Mouse (Mus musculus) midbrain, embryonic 11.5 days (tissue): ENCODE results near the gene A830031A19Rik. TPM values are rescaled to one million over a fixed set of nuclear protein-coding genes. Genes with fewer than 3 reads are reported as not detected.

Experiments
- ATAC-seq: fragments of 200-750 bp; cut with Nextera tagmentation; 2 replicates; pipeline ENCODE4 v1.8.0; 2017; ENCODE audit warnings: moderate TSS enrichment, moderate library complexity; ENCODE audit not compliant: low FRiP score
- DNase-seq: peaks from one replicate; pipeline ENCODE4 v3.0.0; 2015; ENCODE audit warnings: low spot score; ENCODE audit errors: missing footprints
- H3K27ac ChIP-seq: fragments of 300-500 bp; sonication (generic); 2 replicates; pipeline ENCODE4 v1.5.1; 2014; ENCODE audit warnings: low read depth, low read length
- H3K27me3 ChIP-seq: fragments of 300-500 bp; sonication (generic); 2 replicates; pipeline ENCODE4 v1.6.1; 2014; ENCODE audit warnings: mild to moderate bottlenecking, low read length, moderate library complexity, mixed read lengths; ENCODE audit not compliant: control insufficient read depth, insufficient read depth
- H3K36me3 ChIP-seq: fragments of 300-500 bp; sonication (generic); 2 replicates; pipeline ENCODE4 v1.6.1; 2014; ENCODE audit warnings: mild to moderate bottlenecking, low read length, moderate library complexity, mixed read lengths; ENCODE audit not compliant: control insufficient read depth, insufficient read depth
- H3K4me1 ChIP-seq: fragments of 300-500 bp; sonication (generic); 2 replicates; pipeline ENCODE4 v1.6.1; 2014; ENCODE audit warnings: low read length; ENCODE audit not compliant: control insufficient read depth, insufficient read depth
- H3K4me2 ChIP-seq: fragments of 300-500 bp; sonication (generic); 2 replicates; pipeline ENCODE4 v1.6.1; 2014; ENCODE audit warnings: mild to moderate bottlenecking, moderate library complexity
- H3K4me3 ChIP-seq: fragments of 300-500 bp; sonication (generic); 2 replicates; pipeline ENCODE4 v1.5.1; 2014; ENCODE audit warnings: low read depth, low read length
- H3K9ac ChIP-seq: fragments of 300-500 bp; sonication (generic); 2 replicates; pipeline ENCODE4 v1.6.1; 2014; ENCODE audit warnings: low read length
- H3K9me3 ChIP-seq: fragments of 300-500 bp; sonication (generic); 2 replicates; pipeline ENCODE4 v1.6.1; 2016; ENCODE audit warnings: low read length; ENCODE audit not compliant: control insufficient read depth
- WGBS: fragments of 180-500 bp; shearing (Covaris S2); extraction: QIAGEN DNeasy Blood & Tissue Kit; methylation state at CpG from one replicate; pipeline ENCODE4 v1.1.7; 2014; 5-methylcytosine and 5-hydroxymethylcytosine counted together
- polyA plus RNA-seq: library from polyadenylated mRNA; unstranded; fragments of >200 nt; fragmentation: Nextera tagmentation; extraction: Ambion mirVana; gene quantifications from 2 replicates; pipeline ENCODE4 v1.2.1, GENCODE M21; 2014

A830031A19Rik gene
- polyA plus RNA-seq, 1 experiment from 2014 or later: not detected

GRCm38 (mm10) chr11:24090443-24090842 lies 15.6 kb upstream of the A830031A19Rik start:
- ATAC-seq (no peak), DNase-seq (peak; percentile 78)
- no peak overlapping the region for H3K4me3 ChIP-seq
- no peaks in the 10 kb centered on the region for H3K27me3 ChIP-seq
- no peak overlapping the region for H3K4me2 ChIP-seq
- peaks cover 20% of the 10 kb centered on the region for H3K4me1 ChIP-seq
- H3K9ac ChIP-seq: no peak overlapping the region
- no peaks in the 10 kb centered on the region for H3K9me3 ChIP-seq
- WGBS: 85% methylated on average over 4 of the region's 4 CpGs
- H3K36me3 ChIP-seq: peaks cover 6% of the 10 kb centered on the region; the same call in 1 of the 2 replicates
- H3K27ac ChIP-seq: no peak overlapping the region

GRCm38 (mm10) chr11:24087069-24087468 lies 12.2 kb upstream of the A830031A19Rik start:
- H3K27ac ChIP-seq: no peak overlapping the region
- H3K9me3 ChIP-seq: no peaks in the 10 kb centered on the region
- peaks cover 18% of the 10 kb centered on the region for H3K4me1 ChIP-seq
- ATAC-seq (no peak), DNase-seq (no peak)
- no peak overlapping the region for H3K9ac ChIP-seq
- 78% methylated on average over 4 of the region's 4 CpGs for WGBS
- no peak overlapping the region for H3K4me3 ChIP-seq
- H3K4me2 ChIP-seq: no peak overlapping the region
- no peaks in the 10 kb centered on the region for H3K27me3 ChIP-seq
- H3K36me3 ChIP-seq: peaks cover 8% of the 10 kb centered on the region; the same call in 1 of the 2 replicates

GRCm38 (mm10) chr11:24085986-24086385 lies 11.1 kb upstream of the A830031A19Rik start:
- Histone ChIP-seq H3K27ac (no peak overlapping the region), H3K9ac (no peak overlapping the region), H3K36me3 (peaks cover 8% of the 10 kb centered on the region; the same call in 1 of the 2 replicates), H3K4me2 (no peak overlapping the region), H3K9me3 (no peaks in the 10 kb centered on the region), H3K27me3 (no peaks in the 10 kb centered on the region), H3K4me1 (peaks cover 21% of the 10 kb centered on the region), H3K4me3 (no peak overlapping the region)
- DNase-seq (no peak), ATAC-seq (no peak)
- 64% methylated on average over 6 of the region's 6 CpGs for WGBS

GRCm38 (mm10) chr11:24084590-24084989 lies 9.7 kb upstream of the A830031A19Rik start:
- ATAC-seq (no peak), DNase-seq (no peak)
- Histone ChIP-seq H3K4me1 (peaks cover 21% of the 10 kb centered on the region), H3K9me3 (no peaks in the 10 kb centered on the region), H3K4me2 (no peak overlapping the region), H3K4me3 (no peak overlapping the region), H3K27me3 (no peaks in the 10 kb centered on the region), H3K36me3 (peaks cover 8% of the 10 kb centered on the region; the same call in 1 of the 2 replicates), H3K27ac (no peak overlapping the region), H3K9ac (no peak overlapping the region)
- 88% methylated on average over 4 of the region's 4 CpGs for WGBS

GRCm38 (mm10) chr11:24084077-24084476 lies 9.2 kb upstream of the A830031A19Rik start:
- peaks cover 21% of the 10 kb centered on the region for H3K4me1 ChIP-seq
- WGBS: 58% methylated on average over 3 of the region's 3 CpGs
- H3K27me3 ChIP-seq: no peaks in the 10 kb centered on the region
- peaks cover 8% of the 10 kb centered on the region; the same call in 1 of the 2 replicates for H3K36me3 ChIP-seq
- H3K9me3 ChIP-seq: no peaks in the 10 kb centered on the region
- H3K9ac ChIP-seq: no peak overlapping the region
- no peak for ATAC-seq
- H3K27ac ChIP-seq: no peak overlapping the region
- H3K4me3 ChIP-seq: no peak overlapping the region
- no peak for DNase-seq
- no peak overlapping the region for H3K4me2 ChIP-seq

GRCm38 (mm10) chr11:24083423-24083822 lies 8.6 kb upstream of the A830031A19Rik start:
- Histone ChIP-seq H3K27me3 (no peaks in the 10 kb centered on the region), H3K4me1 (peaks cover 18% of the 10 kb centered on the region), H3K27ac (no peak overlapping the region), H3K9ac (no peak overlapping the region), H3K4me3 (no peak overlapping the region), H3K4me2 (no peak overlapping the region), H3K9me3 (no peaks in the 10 kb centered on the region), H3K36me3 (peaks cover 8% of the 10 kb centered on the region; the same call in 1 of the 2 replicates)
- 64% methylated on average over 7 of the region's 7 CpGs for WGBS
- no peak for ATAC-seq
- DNase-seq: no peak

GRCm38 (mm10) chr11:24083076-24083405 lies 8.2 kb upstream of the A830031A19Rik start:
- H3K4me2 ChIP-seq: no peak overlapping the region

GRCm38 (mm10) chr11:24082385-24083075 lies 7.7 kb upstream of the A830031A19Rik start:
- Histone ChIP-seq H3K9ac (peak overlapping the region; percentile 93), H3K9me3 (no peaks in the 10 kb centered on the region), H3K36me3 (peaks cover 8% of the 10 kb centered on the region; the same call in 1 of the 2 replicates), H3K27me3 (no peaks in the 10 kb centered on the region), H3K4me3 (peak overlapping the region; percentile 77), H3K4me1 (peaks cover 11% of the 10 kb centered on the region), H3K27ac (peak overlapping the region; percentile 84; the same call in 1 of the 2 replicates), H3K4me2 (peak overlapping the region; percentile 100)
- 14% methylated on average over 11 of the region's 11 CpGs for WGBS
- ATAC-seq (no peak), DNase-seq (no peak)

More at GRCm38 (mm10) chr11:24083076-24083405, 8.2 kb upstream of the A830031A19Rik start:
- Histone ChIP-seq H3K4me1 (peaks cover 14% of the 10 kb centered on the region), H3K9ac (no peak overlapping the region), H3K27me3 (no peaks in the 10 kb centered on the region), H3K4me3 (no peak overlapping the region), H3K9me3 (no peaks in the 10 kb centered on the region), H3K36me3 (peaks cover 8% of the 10 kb centered on the region; the same call in 1 of the 2 replicates), H3K27ac (no peak overlapping the region)
- no peak for ATAC-seq
- 38% methylated on average over 1 of the region's 1 CpGs for WGBS
- no peak for DNase-seq

- WGBS: under 1% methylated on average over 43 of the region's 43 CpGs
- DNase-seq (peak; percentile 97), ATAC-seq (peak; percentile 18)
- H3K9me3 ChIP-seq: no peaks in the 10 kb centered on the region
- no peaks in the 10 kb centered on the region for H3K27me3 ChIP-seq
- H3K4me1 ChIP-seq: peaks cover 11% of the 10 kb centered on the region
- peak overlapping the region; percentile 93 for H3K9ac ChIP-seq
- H3K4me2 ChIP-seq: peak overlapping the region; percentile 100
- H3K27ac ChIP-seq: peak overlapping the region; percentile 84
- peaks cover 8% of the 10 kb centered on the region; the same call in 1 of the 2 replicates for H3K36me3 ChIP-seq
- peak overlapping the region; percentile 77 for H3K4me3 ChIP-seq
These were observed 7.0 kb upstream of the A830031A19Rik start for GRCm38 (mm10) chr11:24081687-24082384.
